Mouse (Mus musculus) liver, adult 2 months (tissue): ENCODE data around the gene Rorc. TPM values are rescaled to one million over a fixed set of nuclear protein-coding genes. Genes with fewer than 3 reads are reported as not detected.

Experiments
- DNase-seq: peaks from one replicate; pipeline ENCODE4 v3.0.0-alpha.2; 2011; ENCODE audit warnings: low read depth, low spot score; ENCODE audit errors: extremely low read depth
- H3K27ac ChIP-seq: fragments of 200-500 bp; replicated peaks from 2 replicates; pipeline ENCODE4 v1.5.1; 2012; ENCODE audit warnings: low read depth, mild to moderate bottlenecking, control low read depth, inconsistent platforms, low read length; ENCODE audit not compliant: insufficient read depth
- H3K27me3 ChIP-seq: fragments of 200-500 bp; 2 replicates; pipeline ENCODE4 v1.6.1; 2012; ENCODE audit warnings: mild to moderate bottlenecking, moderate library complexity, low read length, inconsistent platforms; ENCODE audit not compliant: control insufficient read depth, insufficient read depth
- H3K36me3 ChIP-seq: fragments of 200-500 bp; 2 replicates; pipeline ENCODE4 v1.6.1; 2012; ENCODE audit warnings: low read length, inconsistent platforms; ENCODE audit not compliant: control insufficient read depth, insufficient read depth
- H3K4me1 ChIP-seq: fragments of 200-500 bp; 2 replicates; pipeline ENCODE4 v1.6.1; 2011; ENCODE audit warnings: low read length; ENCODE audit not compliant: control insufficient read depth, insufficient read depth
- H3K4me3 ChIP-seq: fragments of 200-500 bp; 2 replicates; pipeline ENCODE4 v1.5.1; 2011; ENCODE audit warnings: low read depth, mild to moderate bottlenecking, control low read depth, low read length, moderate library complexity; ENCODE audit not compliant: insufficient read depth
- H3K79me2 ChIP-seq: fragments of 200-500 bp; 2 replicates; pipeline ENCODE4 v1.6.1; 2012; ENCODE audit warnings: inconsistent platforms, mild to moderate bottlenecking, low read length, moderate library complexity; ENCODE audit not compliant: control insufficient read depth, insufficient read depth
- H3K9ac ChIP-seq: fragments of 200-500 bp; 2 replicates; pipeline ENCODE4 v1.6.1; 2012; ENCODE audit warnings: low read depth, mild to moderate bottlenecking, control low read depth, inconsistent platforms, low read length
- CTCF ChIP-seq: fragments of 200-500 bp; IDR thresholded peaks from 2 replicates; pipeline ENCODE4 v1.5.1; 2011; ENCODE audit warnings: low read depth, low read length, control low read depth
- POLR2A ChIP-seq: fragments of 200-500 bp; IDR thresholded peaks from 2 replicates; pipeline ENCODE4 v1.6.1; 2011; ENCODE audit warnings: low read length, control low read depth; ENCODE audit not compliant: insufficient read depth; ENCODE audit errors: extremely low read depth
- WGBS: fragments of 180-500 bp; shearing (Covaris S2); methylation state at CpG from one replicate; pipeline ENCODE4 v1.1.7; 2018; 5-methylcytosine and 5-hydroxymethylcytosine counted together
- polyA plus RNA-seq: library from polyadenylated mRNA; depleted of rRNA; stranded (reverse); fragments of >200 nt; gene quantifications from 2 replicates; pipeline ENCODE4 v1.2.3, GENCODE M21; 2012
- total RNA-seq: library from RNA; depleted of rRNA; stranded (reverse); fragments of >200 nt; gene quantifications from 2 replicates; pipeline ENCODE4 v1.2.3, GENCODE M21; 2014

Gene Rorc
- total and polyA plus RNA-seq, 2 experiments: 34.4 to 50.3 TPM

- no peak overlapping the region for H3K27ac ChIP-seq
Measured at GRCm38 (mm10) chr3:94344182-94344581, 28.4 kb upstream of the Rorc start.

GRCm38 (mm10) chr3:94344897-94345296 is 27.7 kb upstream of the Rorc start:
- Histone ChIP-seq H3K4me1 (peaks cover 2% of the 10 kb centered on the region; the same call in 1 of the 2 replicates), H3K79me2 (no peaks in the 10 kb centered on the region), H3K4me3 (no peak overlapping the region), H3K9ac (no peak overlapping the region), H3K36me3 (no peaks in the 10 kb centered on the region), H3K27ac (no peak overlapping the region), H3K27me3 (no peaks in the 10 kb centered on the region)
- TF ChIP-seq CTCF: no peak
- TF ChIP-seq POLR2A: no peak
- DNase-seq: no peak
- WGBS: 88% methylated on average over 3 of the region's 3 CpGs

More at GRCm38 (mm10) chr3:94344182-94344581, 28.4 kb upstream of the Rorc start:
- no peak overlapping the region for H3K4me3 ChIP-seq
- H3K27me3 ChIP-seq: no peaks in the 10 kb centered on the region
- no peak for DNase-seq
- no peaks in the 10 kb centered on the region for H3K79me2 ChIP-seq
- H3K9ac ChIP-seq: no peak overlapping the region
- TF ChIP-seq POLR2A (no peak), CTCF (no peak)
- 99% methylated on average over 2 of the region's 2 CpGs for WGBS
- peaks cover 2% of the 10 kb centered on the region; the same call in 1 of the 2 replicates for H3K4me1 ChIP-seq
- H3K36me3 ChIP-seq: no peaks in the 10 kb centered on the region

- Histone ChIP-seq H3K9ac (no peak overlapping the region), H3K4me3 (no peak overlapping the region), H3K27ac (no peak overlapping the region), H3K27me3 (no peaks in the 10 kb centered on the region), H3K4me1 (no peaks in the 10 kb centered on the region), H3K79me2 (no peaks in the 10 kb centered on the region), H3K36me3 (no peaks in the 10 kb centered on the region)
- DNase-seq: no peak
- TF ChIP-seq CTCF (no peak), POLR2A (no peak)
- 70% methylated on average over 2 of the region's 2 CpGs for WGBS
Measured at GRCm38 (mm10) chr3:94348146-94348545, 24.4 kb upstream of the Rorc start.

- peak; percentile 74 for DNase-seq
Measured at GRCm38 (mm10) chr3:94360812-94361211, 11.8 kb upstream of the Rorc start.

GRCm38 (mm10) chr3:94362138-94362537 is 10.5 kb upstream of the Rorc start, which contains the start of gene C2cd4d:
Gene C2cd4d (plus strand): TSS chr3:94362438.
- Histone ChIP-seq H3K4me3 (peak within 1 kb of the TSS; percentile 59), H3K27me3 (no peaks in the 10 kb centered on the region)

More at GRCm38 (mm10) chr3:94360812-94361211, 11.8 kb upstream of the Rorc start:
- H3K27me3 ChIP-seq: no peaks in the 10 kb centered on the region
- H3K9ac ChIP-seq: no peak overlapping the region
- 0% methylated on average over 1 of the region's 1 CpGs for WGBS
- no peaks in the 10 kb centered on the region for H3K36me3 ChIP-seq
- peaks cover 13% of the 10 kb centered on the region for H3K4me1 ChIP-seq
- H3K27ac ChIP-seq: no peak overlapping the region
- no peaks in the 10 kb centered on the region for H3K79me2 ChIP-seq
- TF ChIP-seq POLR2A (no peak), CTCF (peak; percentile 53)
- H3K4me3 ChIP-seq: no peak overlapping the region

GRCm38 (mm10) chr3:94363291-94364153 is 9.1 kb upstream of the Rorc start:
- Histone ChIP-seq H3K4me1 (peaks cover 17% of the 10 kb centered on the region), H3K36me3 (no peaks in the 10 kb centered on the region), H3K27me3 (no peaks in the 10 kb centered on the region), H3K4me3 (peak overlapping the region; percentile 59), H3K27ac (peak overlapping the region; percentile 61), H3K79me2 (no peaks in the 10 kb centered on the region), H3K9ac (peak overlapping the region; percentile 84)
- peak; percentile 67 for DNase-seq
- 3% methylated on average over 97 of the region's 97 CpGs for WGBS
- 0 out of 2 replicates have a peak, but pooled peaks have one; percentile 7 for TF ChIP-seq POLR2A
- no peak for TF ChIP-seq CTCF

More at GRCm38 (mm10) chr3:94362138-94362537, 10.5 kb upstream of the Rorc start, which contains the start of gene C2cd4d:
- H3K4me1 ChIP-seq: peaks cover 12% of the 10 kb centered on the region
- H3K36me3 ChIP-seq: no peaks in the 10 kb centered on the region
- no peak for TF ChIP-seq CTCF
- no peak for TF ChIP-seq POLR2A
- 91% methylated on average over 7 of the region's 7 CpGs for WGBS
- no peak for DNase-seq
- peak within 1 kb of the TSS; percentile 84 for H3K9ac ChIP-seq
- H3K27ac ChIP-seq: peak within 1 kb of the TSS; percentile 61
- H3K79me2 ChIP-seq: no peaks in the 10 kb centered on the region
